In genomic region chr11:120040440-120040839, GRCm38 (mm10) we compare ENCODE assay signal across 9 mouse cellular contexts. TPM values are rescaled to one million over a fixed set of nuclear protein-coding genes. Genes with fewer than 3 reads are reported as not detected.
A peak's percentile ranks its signal among the peaks of the same experiment; 100 is the strongest.
DNase-seq lines count a peak whose midpoint lies in the region; ATAC-seq and TF ChIP-seq lines count a peak whose summit lies in the region.
"Had no signal": no experiment of that assay in that cellular context is flagged by ENCODE, and none has a peak within 500 bp of the region (broad histone marks: within the 10 kb centered on the region; RNA-seq: fewer than 3 reads in every experiment).

No protein-coding gene starts in this region.

- peak overlapping the region; percentile 58; the same call in 1 of the 2 replicates for H3K27ac ChIP-seq in kidney, postnatal 0 days
- no peak overlapping the region for H3K27ac ChIP-seq in kidney, embryonic 16.5 days (ENCODE audit: low read length)
- H3K27ac ChIP-seq in macrophage, result peak overlapping the region; percentile 99

- peak; percentile 45 to 50 for DNase-seq in cerebellum, postnatal 25 days
- DNase-seq in cerebellum, adult 8-10 months, result no peak
- DNase-seq in kidney, postnatal 0 days (ENCODE audit: low spot score), result peak; percentile 58
- no peak for DNase-seq in spleen, postnatal 4 days (ENCODE audit: low spot score in 2 of 2)
- DNase-seq: B cell, adult 2 months had no signal

- 65% methylated on average over 8 of the region's 8 CpGs for WGBS in kidney, postnatal 0 days
- 73% methylated on average over 8 of the region's 8 CpGs for WGBS in kidney, embryonic 16.5 days
- 8% methylated on average over 8 of the region's 8 CpGs for WGBS in macrophage (ENCODE audit: missing documents)

- TF ChIP-seq CTCF in kidney, postnatal 0 days (IDR thresholded peaks at IDR 0.05; ENCODE audit: low read depth), result no peak

- no peak overlapping the region for H3K4me2 ChIP-seq in kidney, postnatal 0 days (ENCODE audit: low read length)
- H3K4me2 ChIP-seq in kidney, embryonic 16.5 days (replicated peaks; ENCODE audit: low read depth, low read length), result no peak overlapping the region

- no peaks in the 10 kb centered on the region for H3K36me3 ChIP-seq in kidney, postnatal 0 days (ENCODE audit: insufficient read depth, low read length)
- H3K36me3 ChIP-seq in kidney, embryonic 16.5 days (ENCODE audit: insufficient read depth, low read length), result no peaks in the 10 kb centered on the region; the same call in 1 of the 2 replicates
- H3K36me3 ChIP-seq in macrophage (ENCODE audit: inconsistent target), result no peaks in the 10 kb centered on the region

- H3K4me3 ChIP-seq in kidney, postnatal 0 days (replicated peaks; ENCODE audit: low read depth, low read length), result no peak overlapping the region
- H3K4me3 ChIP-seq in kidney, embryonic 16.5 days (ENCODE audit: low read length), result no peak overlapping the region
- H3K4me3 ChIP-seq in macrophage (ENCODE audit: inconsistent target), result peak overlapping the region; percentile 74

- H3K4me1 ChIP-seq in kidney, postnatal 0 days (replicated peaks; ENCODE audit: insufficient read depth, low read length), result peaks cover 8% of the 10 kb centered on the region; the same call in 1 of the 2 replicates
- H3K4me1 ChIP-seq in kidney, embryonic 16.5 days (ENCODE audit: insufficient read depth, low read length), result peaks cover 18% of the 10 kb centered on the region

- H3K27me3 ChIP-seq in kidney, postnatal 0 days (ENCODE audit: insufficient read depth, low read length), result no peaks in the 10 kb centered on the region
- H3K27me3 ChIP-seq in kidney, embryonic 16.5 days (ENCODE audit: insufficient read depth, low read length), result no peaks in the 10 kb centered on the region

- H3K79me2 ChIP-seq in macrophage (ENCODE audit: inconsistent target), result peaks cover 53% of the 10 kb centered on the region

- no peak for ATAC-seq in kidney, postnatal 0 days (replicated peaks; ENCODE audit: low FRiP score, low read depth)
- no peak for ATAC-seq in kidney, embryonic 16.5 days (ENCODE audit: low FRiP score, low TSS enrichment)
- peak; percentile 67 for ATAC-seq in common myeloid progenitor, adult 5-6 weeks (replicated peaks; ENCODE audit: low read depth, poor library complexity, severe bottlenecking)
- no peak for ATAC-seq in megakaryocyte-erythroid progenitor cell, adult 5-6 weeks (replicated peaks; ENCODE audit: low FRiP score, low TSS enrichment, poor library complexity, severe bottlenecking)

- H3K9ac ChIP-seq in kidney, postnatal 0 days (ENCODE audit: low read depth, low read length), result no peak overlapping the region
- H3K9ac ChIP-seq in kidney, embryonic 16.5 days (replicated peaks; ENCODE audit: low read length), result no peak overlapping the region

- H3K9me3 ChIP-seq in kidney, postnatal 0 days (replicated peaks; ENCODE audit: low read length), result no peaks in the 10 kb centered on the region
- no peaks in the 10 kb centered on the region for H3K9me3 ChIP-seq in kidney, embryonic 16.5 days (ENCODE audit: low read length)

RNA-seq across cellular contexts. Expression of gene Aatk, which starts 6.5 kb away (rescaled TPM):
- polyA plus RNA-seq in kidney, postnatal 0 days (2015; fragmentation: Nextera tagmentation; extraction: Ambion mirVana), result 1.4 TPM in 2 replicates
- 1.7 and 2.0 TPM in 2 replicates for polyA plus RNA-seq in kidney, embryonic 16.5 days (2015; fragmentation: Nextera tagmentation; extraction: Ambion mirVana)
- 1.2 and 2.6 TPM in 2 replicates for total RNA-seq in common myeloid progenitor, adult 5-6 weeks (2017)
- total RNA-seq in macrophage (2018; cell fraction: chromatin; rRNA removed), result 10 to 100 TPM in 19 of 26 experiments, 1 to 10 TPM in 7; 2.7 to 65.4 (median 28.0) TPM
- 10 to 100 TPM in 17 of 26 experiments, 1 to 10 TPM in 9; 4.2 to 20.5 (median 11.6) TPM for total RNA-seq in macrophage (2018; cell fraction: cytosol; rRNA removed)
- 10 to 100 TPM in 23 of 26 experiments, 1 to 10 TPM in 3; 4.8 to 46.3 (median 24.7) TPM for total RNA-seq in macrophage (2018; cell fraction: nucleus; rRNA removed)
- 6.5 to 10.7 TPM (median 10.4 TPM) in 3 replicates for polyA plus RNA-seq in macrophage (2018)
- 0.62 TPM in 1 of 2 replicates, not detected in the other for total RNA-seq in megakaryocyte-erythroid progenitor cell, adult 5-6 weeks (2014; fragmentation: Nextera tagmentation)
- total RNA-seq in megakaryocyte-erythroid progenitor cell, adult 5-6 weeks (2017), result not detected in 2 replicates

RNA-seq across cellular contexts. Expression of gene Cep131, which starts 46.2 kb away (rescaled TPM):
- 14.3 and 15.5 TPM in 2 replicates for polyA plus RNA-seq in kidney, postnatal 0 days (2015; fragmentation: Nextera tagmentation; extraction: Ambion mirVana)
- polyA plus RNA-seq in kidney, embryonic 16.5 days (2015; fragmentation: Nextera tagmentation; extraction: Ambion mirVana), result 26.6 and 27.9 TPM in 2 replicates
- total RNA-seq in common myeloid progenitor, adult 5-6 weeks (2017), result 31.4 and 34.0 TPM in 2 replicates
- 10 to 100 TPM in 18 of 26 experiments, 1 to 10 TPM in 8; 2.3 to 49.0 (median 19.7) TPM for total RNA-seq in macrophage (2018; cell fraction: chromatin; rRNA removed)
- total RNA-seq in macrophage (2018; cell fraction: cytosol; rRNA removed), result 10 to 100 TPM in 2 of 26 experiments, 1 to 10 TPM in 24; 3.4 to 11.6 (median 5.4) TPM
- 10 to 100 TPM in 12 of 26 experiments, 1 to 10 TPM in 14; 1.4 to 22.6 (median 9.3) TPM for total RNA-seq in macrophage (2018; cell fraction: nucleus; rRNA removed)
- 5.6 to 6.3 TPM (median 5.7 TPM) in 3 replicates for polyA plus RNA-seq in macrophage (2018)
- total RNA-seq in megakaryocyte-erythroid progenitor cell, adult 5-6 weeks (2014; fragmentation: Nextera tagmentation), result 9.6 and 18.9 TPM in 2 replicates
- 18.1 and 22.3 TPM in 2 replicates for total RNA-seq in megakaryocyte-erythroid progenitor cell, adult 5-6 weeks (2017)

RNA-seq across cellular contexts. Expression of gene Tepsin, which starts 58.1 kb away (rescaled TPM):
- 10.8 and 12.1 TPM in 2 replicates for polyA plus RNA-seq in kidney, postnatal 0 days (2015; fragmentation: Nextera tagmentation; extraction: Ambion mirVana)
- 22.0 and 24.9 TPM in 2 replicates for polyA plus RNA-seq in kidney, embryonic 16.5 days (2015; fragmentation: Nextera tagmentation; extraction: Ambion mirVana)
- total RNA-seq in common myeloid progenitor, adult 5-6 weeks (2017), result 5.3 and 7.9 TPM in 2 replicates
- 10 to 100 TPM; 18.9 to 100.0 (median 57.5) TPM for total RNA-seq in macrophage (2018; cell fraction: chromatin; rRNA removed)
- total RNA-seq in macrophage (2018; cell fraction: cytosol; rRNA removed), result 10 to 100 TPM in 16 of 26 experiments, 1 to 10 TPM in 10; 4.0 to 15.5 (median 11.0) TPM
- total RNA-seq in macrophage (2018; cell fraction: nucleus; rRNA removed), result 10 to 100 TPM; 16.5 to 68.5 (median 35.7) TPM
- 9.3 to 20.3 TPM (median 13.1 TPM) in 3 replicates for polyA plus RNA-seq in macrophage (2018)
- total RNA-seq in megakaryocyte-erythroid progenitor cell, adult 5-6 weeks (2014; fragmentation: Nextera tagmentation), result 12.8 and 24.1 TPM in 2 replicates
- total RNA-seq in megakaryocyte-erythroid progenitor cell, adult 5-6 weeks (2017), result 5.0 and 6.0 TPM in 2 replicates

RNA-seq across cellular contexts. Expression of gene Ndufaf8, which starts 58.3 kb away (rescaled TPM):
- polyA plus RNA-seq in kidney, postnatal 0 days (2015; fragmentation: Nextera tagmentation; extraction: Ambion mirVana), result 107 and 130 TPM in 2 replicates
- polyA plus RNA-seq in kidney, embryonic 16.5 days (2015; fragmentation: Nextera tagmentation; extraction: Ambion mirVana), result 89.2 and 98.9 TPM in 2 replicates
- 15.7 and 21.7 TPM in 2 replicates for total RNA-seq in common myeloid progenitor, adult 5-6 weeks (2017)
- 10 to 100 TPM in 6 of 26 experiments, 1 to 10 TPM in 20; 1.6 to 13.5 (median 4.5) TPM for total RNA-seq in macrophage (2018; cell fraction: chromatin; rRNA removed)
- 10 to 100 TPM; 23.5 to 47.0 (median 33.4) TPM for total RNA-seq in macrophage (2018; cell fraction: cytosol; rRNA removed)
- 10 to 100 TPM in 17 of 26 experiments, 1 to 10 TPM in 9; 3.1 to 27.4 (median 11.6) TPM for total RNA-seq in macrophage (2018; cell fraction: nucleus; rRNA removed)
- 4.7 to 54.4 TPM (median 35.5 TPM) in 3 replicates for polyA plus RNA-seq in macrophage (2018)
- 36.8 and 74.1 TPM in 2 replicates for total RNA-seq in megakaryocyte-erythroid progenitor cell, adult 5-6 weeks (2014; fragmentation: Nextera tagmentation)
- total RNA-seq in megakaryocyte-erythroid progenitor cell, adult 5-6 weeks (2017), result 21.2 and 41.9 TPM in 2 replicates

Comparison
In these comparisons a context has a peak if more than half of its experiments do, and no peak if none do; other contexts are left out.
1. DNase-seq: peak in cerebellum, postnatal 25 days (2 of 2) and kidney, postnatal 0 days (single experiment); none in cerebellum, adult 8-10 months (single experiment) and spleen, postnatal 4 days (0 of 2).